Mouse (Mus musculus) heart, adult 9 months (tissue): ENCODE measurements at regions not wholly inside any gene's neighbourhood (a gene's known extent, or its start where the extent isn't known, plus 50 kb on each side); places are given as distances from the start of the nearest gene placed in this dataset.

ENCODE experiments used
- DNase-seq, 2 experiments: peaks; one replicate each; pipeline ENCODE4 v3.0.0; 2022; ENCODE audit warnings: low spot score in 2 of 2

DNA sequence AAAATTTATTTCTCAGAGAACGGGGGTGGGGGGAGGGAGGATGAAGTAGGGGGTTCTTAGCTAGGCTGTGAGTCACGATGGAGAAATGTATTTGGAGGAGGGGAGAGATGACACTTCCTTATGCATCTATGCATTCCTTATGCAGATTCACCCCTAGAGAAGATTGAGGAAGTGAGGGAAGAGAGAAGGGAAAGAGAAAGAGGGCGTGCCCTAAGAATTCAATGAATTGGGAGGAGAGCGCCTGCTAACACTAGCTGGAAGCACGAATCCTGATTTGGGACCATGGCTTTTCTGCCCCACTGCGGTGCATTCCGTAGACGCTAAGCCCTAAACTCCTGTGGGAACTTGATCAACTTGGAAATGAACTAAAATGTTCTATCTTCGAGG is 56.1 kb downstream of the Foxi3 start:
- no peak for DNase-seq

DNA sequence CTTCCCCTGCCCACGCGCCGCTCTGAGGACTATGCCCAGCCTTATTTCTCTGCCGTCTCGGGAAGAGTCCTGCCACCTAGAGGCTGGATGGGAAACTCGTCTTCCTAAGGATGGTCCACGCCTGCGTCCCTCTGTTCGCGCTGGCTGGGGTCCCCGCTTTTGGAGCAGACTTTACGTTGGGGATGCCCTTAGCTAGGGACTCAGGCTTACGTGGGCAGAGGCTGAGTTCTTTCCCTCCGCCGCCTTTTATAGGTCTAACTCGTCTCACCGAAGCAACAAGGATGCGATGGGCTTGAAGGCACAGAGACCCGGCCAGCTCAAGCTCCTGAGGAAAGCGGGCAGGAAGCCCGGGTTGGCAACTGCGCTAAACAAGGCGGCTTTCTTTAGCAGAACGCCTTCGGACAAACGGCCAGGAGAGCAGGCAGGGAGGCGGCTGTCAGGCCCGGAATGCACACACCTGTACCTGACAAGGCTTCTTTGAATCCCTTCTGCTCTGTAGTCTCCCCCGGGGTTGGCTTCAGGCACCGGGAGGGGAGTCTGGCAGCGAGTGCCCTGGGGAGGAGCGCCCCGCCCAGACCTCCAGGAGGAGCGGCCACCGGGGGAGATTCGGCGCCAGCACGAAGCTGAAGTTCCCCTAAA is 56.6 kb downstream of the Foxi3 start:
- DNase-seq: peak in 1 of 2 experiments; percentile 2

DNA sequence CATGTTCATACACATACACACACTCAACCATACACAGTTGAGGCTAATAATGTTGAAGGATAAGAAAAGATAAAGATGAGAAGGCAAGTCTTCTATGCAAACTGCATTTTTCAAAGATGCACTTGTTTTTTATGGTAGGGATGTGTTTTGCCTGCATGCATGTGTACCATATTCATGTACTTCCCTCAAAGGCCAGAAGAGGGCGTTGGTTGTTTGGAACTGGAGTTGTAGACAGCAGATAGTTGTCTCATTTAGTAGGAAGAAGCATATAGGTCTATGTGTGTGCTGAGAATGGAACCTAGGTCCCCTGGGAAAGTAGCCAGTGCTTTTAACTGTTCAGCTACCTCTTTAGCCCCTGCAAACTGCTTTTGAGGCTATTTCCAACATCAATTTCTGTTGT is 60.1 kb downstream of the Foxi3 start:
- no peak for DNase-seq

DNA sequence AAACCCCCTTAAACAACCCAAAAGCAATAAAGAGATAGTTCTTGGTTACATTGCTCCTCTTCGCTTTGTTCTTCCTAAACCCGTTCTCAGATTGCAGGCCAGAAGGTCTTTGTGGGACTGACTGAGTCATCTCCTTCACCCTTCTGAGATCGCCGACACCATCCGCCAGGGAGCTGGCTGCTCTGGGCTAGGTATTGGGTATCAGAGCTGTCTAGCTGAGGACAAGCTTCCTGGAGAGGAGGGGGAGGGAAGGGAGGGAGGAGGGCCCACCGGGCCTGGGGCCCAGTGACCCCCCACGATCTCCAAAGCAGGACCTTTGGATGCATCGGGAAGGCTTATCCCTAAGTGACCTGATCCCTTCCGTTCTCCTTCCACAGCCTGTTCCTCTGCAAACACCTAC is 65.0 kb downstream of the Foxi3 start:
- no peak for DNase-seq

DNA sequence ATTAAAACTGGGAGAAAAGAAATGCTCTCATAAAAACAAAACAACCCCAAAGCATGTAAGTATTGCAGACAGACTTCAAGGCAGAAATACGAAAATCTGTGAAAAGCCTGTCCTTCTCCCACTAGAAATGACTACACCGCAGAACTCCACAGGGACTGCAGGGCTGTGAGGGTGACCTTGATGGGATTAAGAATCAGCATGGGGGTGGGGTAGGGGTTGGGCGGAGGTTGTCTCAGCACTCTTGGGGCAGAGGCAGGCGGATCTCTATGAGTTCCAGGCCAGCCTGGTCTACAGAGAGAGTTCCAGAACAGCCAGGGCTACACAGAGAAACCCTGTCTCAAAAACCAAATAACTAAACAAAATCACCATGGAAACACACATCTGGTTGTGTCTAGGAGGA is 69.1 kb downstream of the Foxi3 start:
- DNase-seq: no peak

DNA sequence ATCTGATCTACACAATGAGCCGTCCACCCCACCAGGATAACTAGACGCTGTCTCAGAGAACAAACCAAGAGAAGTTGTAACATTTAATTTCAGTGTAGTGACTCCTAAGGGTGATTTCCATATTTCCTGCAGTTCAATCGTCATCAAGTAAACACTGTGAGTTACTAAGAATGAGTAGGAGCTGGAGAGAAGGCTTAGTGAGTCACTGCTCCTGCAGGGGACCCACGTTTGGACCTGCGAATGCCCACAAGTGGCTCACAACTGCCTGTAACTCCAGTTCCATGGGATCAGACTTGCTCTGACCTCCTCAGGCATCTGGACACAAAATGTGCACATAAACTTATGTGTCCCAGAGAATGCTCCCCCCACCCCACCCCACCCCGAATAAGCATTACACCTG is 73.3 kb downstream of the Foxi3 start:
- no peak for DNase-seq

DNA sequence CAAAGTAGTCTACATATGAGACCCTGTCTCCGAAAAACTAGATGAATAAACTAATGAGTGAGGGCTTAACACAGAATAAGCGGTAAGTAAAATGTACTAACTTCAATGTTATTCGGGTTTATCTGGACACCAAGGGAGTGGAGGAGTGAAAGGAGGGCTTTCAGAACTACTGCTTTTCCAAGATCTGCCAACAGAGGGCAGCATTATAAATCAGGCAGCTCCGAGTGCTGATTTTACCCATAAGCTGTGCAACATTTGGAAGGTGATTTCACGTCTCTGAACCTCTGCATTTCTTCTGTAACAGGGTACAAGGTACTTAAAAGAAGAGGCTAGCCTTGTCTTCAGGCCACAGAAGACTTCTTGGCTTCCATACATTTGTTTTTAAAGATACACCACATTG is 74.2 kb downstream of the Foxi3 start:
- DNase-seq: no peak

DNA sequence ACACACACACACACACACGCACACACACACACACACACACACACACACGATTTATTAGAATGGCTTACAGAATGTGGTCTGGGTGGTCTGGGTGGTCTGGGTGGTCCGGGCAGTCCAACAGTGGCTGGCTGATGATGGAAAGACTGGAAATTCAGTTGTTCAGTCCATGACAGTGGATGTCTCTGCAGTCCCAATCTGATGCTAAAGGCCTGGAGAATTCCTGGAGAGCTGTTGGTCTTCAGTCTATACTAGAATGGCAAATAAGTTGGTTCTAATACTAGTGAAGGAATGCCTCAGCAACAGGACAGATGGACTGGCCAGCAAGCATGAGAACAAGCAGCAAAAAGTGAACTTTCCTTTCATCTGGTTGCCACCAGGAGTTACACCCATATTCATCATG is 87.9 kb downstream of the Foxi3 start:
- no peak for DNase-seq

DNA sequence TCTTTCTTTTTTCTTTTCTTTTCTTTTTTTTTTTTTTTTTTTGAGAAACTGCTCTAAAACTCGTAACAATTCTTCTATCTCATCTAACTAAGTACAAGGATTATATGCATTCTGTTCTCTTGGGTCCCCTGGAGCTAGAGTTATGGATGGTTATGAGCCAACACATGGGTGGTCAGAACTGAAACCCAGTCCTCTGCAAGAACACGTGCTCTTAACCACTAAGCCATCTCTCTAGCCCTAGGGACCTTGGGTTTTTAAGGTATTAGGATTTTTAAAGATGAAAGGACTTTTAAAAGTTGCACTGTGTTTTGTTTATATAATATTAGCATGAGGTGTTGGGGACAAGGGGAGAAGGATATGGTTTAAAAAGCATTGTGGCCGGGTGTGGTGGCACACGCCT is 88.9 kb downstream of the Foxi3 start:
- no peak for DNase-seq

DNA sequence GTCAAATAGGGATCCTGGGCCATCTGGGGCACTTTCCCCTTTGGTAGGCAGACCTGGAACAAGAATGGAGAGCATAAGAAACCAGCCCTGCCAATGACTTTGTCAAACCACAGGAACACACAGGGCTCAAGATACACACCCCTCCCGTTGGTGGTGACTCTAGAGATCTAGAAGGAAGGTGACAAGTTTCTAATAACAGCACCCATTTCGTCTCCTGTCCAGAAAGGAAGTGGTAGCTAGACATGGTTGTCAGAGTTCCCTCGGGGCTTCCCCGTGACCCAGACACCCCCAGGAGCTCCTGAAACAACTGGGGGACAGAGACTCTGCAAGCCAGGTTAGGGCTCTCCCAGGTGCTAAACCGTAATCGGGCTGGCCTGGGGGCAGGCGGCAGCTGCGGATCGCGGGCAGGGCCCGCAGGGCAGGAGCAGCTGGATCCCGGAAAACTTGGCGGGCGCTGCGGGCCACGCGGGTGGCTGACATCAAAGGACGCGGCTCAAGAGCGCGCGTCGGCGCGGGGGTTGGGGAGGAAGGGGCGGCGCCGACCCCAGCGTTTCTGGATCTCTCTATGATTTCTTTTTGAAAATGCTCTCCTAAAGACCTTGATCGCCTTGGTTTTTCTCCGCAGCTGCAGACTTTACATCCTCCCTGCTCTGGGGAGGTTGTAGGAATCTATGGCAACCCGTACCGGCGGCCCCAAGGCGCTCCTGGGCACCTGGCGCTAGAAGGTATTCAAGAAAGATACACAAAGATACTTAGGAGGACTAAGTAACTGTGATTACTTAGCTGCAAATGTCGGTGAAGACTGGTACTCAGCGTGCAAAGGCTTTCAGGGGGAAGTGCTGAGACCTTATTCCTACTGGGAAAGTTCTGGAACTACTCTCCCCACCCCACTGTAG is 92.1 kb downstream of the Foxi3 start:
- no peak for DNase-seq

DNA sequence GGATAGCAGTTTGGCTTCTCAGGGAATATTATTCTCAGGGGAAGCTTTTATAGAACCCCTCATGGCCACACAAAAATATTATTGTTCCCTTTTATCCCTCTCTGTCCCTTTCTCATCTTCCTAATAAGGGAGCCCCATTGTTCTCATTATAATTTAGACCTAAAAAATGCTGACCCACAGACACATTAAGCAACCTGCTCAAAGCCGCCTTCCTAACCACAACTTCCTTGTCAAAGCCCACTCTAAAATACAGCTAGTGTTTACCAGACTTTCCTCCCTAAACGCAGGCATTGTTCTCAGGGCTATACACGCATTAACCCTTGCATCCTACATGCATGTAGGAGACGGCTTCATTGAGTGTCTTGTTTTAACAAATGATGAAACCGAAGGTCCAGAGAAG is 93.9 kb downstream of the Foxi3 start:
- DNase-seq: no peak

DNA sequence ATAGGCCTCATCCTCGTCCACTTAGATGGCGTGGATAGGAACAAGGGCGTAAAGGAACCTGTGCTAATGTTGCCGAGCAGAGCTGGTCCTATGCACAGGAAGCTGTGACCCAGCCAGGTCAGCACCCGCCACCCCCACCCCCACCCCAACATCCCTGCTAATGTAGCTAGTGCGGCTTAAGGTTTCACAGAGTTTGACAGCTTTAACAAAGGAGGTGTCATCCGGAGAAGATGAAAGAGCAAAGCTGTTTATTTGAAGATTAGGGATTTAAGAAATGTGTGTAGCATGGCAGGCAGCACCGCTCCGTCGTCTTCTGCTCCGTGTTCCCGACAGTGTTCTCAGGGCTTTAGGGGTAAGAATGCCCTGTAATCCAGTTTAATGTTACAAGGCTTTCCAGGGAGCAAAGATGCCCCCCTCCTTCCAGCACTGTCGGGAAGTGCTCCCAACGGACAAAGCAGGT is 93.5 kb downstream of the Thnsl2 start:
- no peak for DNase-seq

DNA sequence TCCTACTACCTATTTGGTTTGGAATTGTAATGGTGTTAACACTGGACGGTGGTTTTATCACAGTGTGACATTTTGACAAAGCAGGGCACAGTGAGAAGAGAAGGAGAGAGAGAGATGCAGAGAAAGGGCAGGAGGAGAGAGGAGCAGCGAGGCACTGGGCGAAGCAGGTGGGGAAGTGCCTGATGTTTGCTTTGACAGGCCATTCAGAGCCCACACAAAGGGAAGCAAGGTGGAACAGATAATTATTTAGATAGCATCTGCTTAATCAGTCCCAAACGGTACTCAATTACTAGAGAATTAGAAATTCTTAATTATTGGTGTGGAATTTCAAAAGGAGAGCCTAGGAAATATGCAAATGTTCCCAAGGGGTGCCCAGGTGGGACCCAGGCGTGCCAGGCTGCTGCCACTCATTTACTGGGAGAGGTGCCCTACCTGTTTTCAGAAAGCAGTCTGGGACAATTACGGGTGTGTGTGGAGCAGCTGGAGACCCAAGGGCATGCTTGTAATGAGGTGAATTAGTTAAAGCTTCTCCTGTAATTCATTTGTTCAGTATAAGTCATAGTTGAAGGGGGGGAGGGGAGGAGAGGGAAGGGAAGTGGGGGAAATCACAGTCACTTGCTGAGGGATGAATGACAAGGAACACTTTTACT is 86.9 kb downstream of the Thnsl2 start:
- DNase-seq: no peak

DNA sequence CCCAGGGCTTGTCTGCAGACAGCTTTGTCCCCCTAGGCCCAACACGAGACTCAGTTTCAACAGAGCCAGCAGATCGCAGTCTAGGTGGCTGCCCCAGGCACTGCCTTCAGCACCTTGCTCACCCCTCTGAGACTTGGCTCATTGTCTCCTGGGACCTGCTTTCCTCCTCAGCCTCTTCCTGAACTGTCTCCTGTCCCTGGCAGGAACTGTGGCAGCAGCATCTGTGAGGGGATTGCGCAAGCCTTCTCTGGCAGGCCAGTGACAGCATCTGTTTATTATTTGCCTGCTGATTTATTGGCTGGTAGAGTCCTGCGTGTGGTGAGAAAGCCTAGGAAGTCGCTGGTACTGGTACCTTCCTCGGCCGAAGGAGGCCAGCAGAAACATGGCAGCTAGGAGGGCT is 84.1 kb downstream of the Thnsl2 start:
- DNase-seq: no peak

DNA sequence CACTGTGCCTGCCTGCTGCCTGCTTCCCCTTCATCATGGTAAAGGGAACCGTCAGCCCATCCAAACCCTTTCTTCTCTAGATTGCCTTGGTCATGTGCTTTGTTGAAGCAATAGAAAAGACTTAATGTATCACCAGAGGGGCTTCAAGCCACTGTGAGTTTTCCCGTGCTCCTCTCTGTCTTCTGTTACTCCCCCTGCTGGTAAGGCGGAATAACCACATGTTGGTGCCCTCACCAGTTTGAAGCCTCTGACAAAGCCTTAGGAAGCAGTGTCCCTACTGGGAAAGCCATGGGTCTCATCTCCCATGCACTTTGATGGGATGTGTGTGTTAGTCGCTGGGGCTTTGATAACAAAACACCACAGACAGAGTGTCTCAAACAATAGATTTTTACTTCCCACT is 81.3 kb downstream of the Thnsl2 start:
- no peak for DNase-seq

DNA sequence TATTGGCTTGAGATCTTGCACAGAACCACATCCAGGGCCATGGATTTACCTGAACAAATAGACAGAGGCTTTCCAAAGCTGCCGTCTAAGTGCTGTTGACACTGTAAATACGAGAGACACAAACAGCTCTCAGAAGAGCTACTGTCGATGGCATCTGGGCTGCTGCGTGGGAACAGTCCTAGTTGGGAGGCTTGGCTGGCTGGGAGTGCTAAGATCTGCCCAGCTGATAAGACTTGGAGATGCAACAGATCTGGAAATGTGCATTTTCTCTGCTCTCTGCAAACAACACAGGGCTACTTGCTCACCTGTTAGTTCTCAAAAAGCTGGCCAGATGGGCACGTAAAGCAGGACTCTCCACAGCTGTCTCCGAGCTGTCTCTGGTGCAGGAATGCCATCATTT is 78.8 kb downstream of the Thnsl2 start:
- DNase-seq: no peak

DNA sequence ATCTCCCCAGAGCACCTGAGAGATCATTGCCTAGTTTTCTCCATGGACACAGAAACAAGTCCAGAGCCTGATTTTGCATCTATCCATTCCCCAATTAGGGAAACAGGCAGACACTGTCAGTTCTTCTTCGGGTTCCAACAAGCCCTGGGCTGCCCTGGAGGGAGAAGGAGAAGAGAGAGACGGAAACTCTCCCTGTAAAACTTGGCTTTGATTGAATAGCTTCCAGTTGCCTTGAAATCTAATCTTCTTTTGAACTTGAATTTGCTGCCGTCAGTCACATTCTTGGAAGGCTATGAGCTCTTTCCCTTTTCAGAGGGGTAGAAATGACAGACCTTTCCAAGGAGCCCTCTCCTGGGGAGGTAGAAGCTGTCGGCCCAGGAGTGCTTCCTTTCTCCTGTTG is 75.0 kb downstream of the Thnsl2 start:
- DNase-seq: no peak

DNA sequence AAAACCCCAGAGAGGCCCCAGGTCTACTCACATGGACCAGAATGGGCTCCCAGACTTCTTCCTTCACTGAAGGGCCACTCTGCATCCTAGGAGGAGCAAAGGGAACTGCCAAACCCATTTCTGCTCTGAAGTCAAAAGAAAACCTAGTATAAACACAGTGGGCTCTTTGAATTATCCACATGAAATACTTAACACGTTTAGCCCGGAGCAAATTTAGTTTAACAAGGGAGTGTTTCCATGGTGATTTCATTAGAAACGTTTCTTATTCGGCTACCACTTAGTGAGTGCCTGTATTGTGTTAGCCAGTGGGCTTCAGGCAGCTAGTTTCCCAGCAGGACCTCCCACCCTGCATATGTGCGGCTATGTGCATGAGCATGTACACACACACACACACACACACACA is 69.4 kb downstream of the Thnsl2 start:
- DNase-seq: no peak
